Mouse (Mus musculus) midbrain, embryonic 12.5 days (tissue): Measurements from ENCODE around the gene Vax2. TPM values are rescaled to one million over a fixed set of nuclear protein-coding genes. Genes with fewer than 3 reads are reported as not detected.

Source experiments
- ATAC-seq: fragments of 200-750 bp; cut with Nextera tagmentation; 2 replicates; pipeline ENCODE4 v1.8.0; 2017; ENCODE audit warnings: low read depth, moderate TSS enrichment, moderate library complexity; ENCODE audit not compliant: low FRiP score
- H3K27ac ChIP-seq: fragments of 300-500 bp; sonication (generic); replicated peaks from 2 replicates; pipeline ENCODE4 v1.5.1; 2016; ENCODE audit warnings: mild to moderate bottlenecking
- H3K27me3 ChIP-seq: fragments of 300-500 bp; sonication (generic); 2 replicates; pipeline ENCODE4 v1.6.1; 2016; ENCODE audit warnings: mild to moderate bottlenecking
- H3K36me3 ChIP-seq: fragments of 300-500 bp; sonication (generic); 2 replicates; pipeline ENCODE4 v1.6.1; 2016
- H3K4me1 ChIP-seq: fragments of 300-500 bp; sonication (generic); 2 replicates; pipeline ENCODE4 v1.6.1; 2016
- H3K4me2 ChIP-seq: fragments of 300-500 bp; sonication (generic); replicated peaks from 2 replicates; pipeline ENCODE4 v1.6.1; 2016; ENCODE audit warnings: mild to moderate bottlenecking, moderate library complexity
- H3K4me3 ChIP-seq: fragments of 300-500 bp; sonication (generic); 2 replicates; pipeline ENCODE4 v1.5.1; 2016; ENCODE audit warnings: mild to moderate bottlenecking
- H3K9ac ChIP-seq: fragments of 300-500 bp; sonication (generic); replicated peaks from 2 replicates; pipeline ENCODE4 v1.6.1; 2016; ENCODE audit warnings: mild to moderate bottlenecking, moderate library complexity
- H3K9me3 ChIP-seq: fragments of 300-500 bp; sonication (generic); 2 replicates; pipeline ENCODE4 v1.6.1; 2016; ENCODE audit warnings: mild to moderate bottlenecking
- WGBS: fragments of 180-500 bp; shearing (Covaris S2); methylation state at CpG from one replicate; pipeline ENCODE4 v1.1.7; 2016; 5-methylcytosine and 5-hydroxymethylcytosine counted together
- polyA plus RNA-seq: library from polyadenylated mRNA; unstranded; fragments of >200 nt; fragmentation: Nextera tagmentation; extraction: Ambion mirVana; gene quantifications from 2 replicates; pipeline ENCODE4 v1.2.1, GENCODE M21; 2016

Gene Vax2
- polyA plus RNA-seq, 1 experiment from 2014 or later = 0.42 TPM

GRCm38 (mm10) chr6:83714221-83715123, 3.4 kb downstream of the Vax2 start:
- Histone ChIP-seq H3K9ac (no peak overlapping the region), H3K36me3 (no peaks in the 10 kb centered on the region), H3K27me3 (peaks cover 97% of the 10 kb centered on the region), H3K4me1 (peaks cover 21% of the 10 kb centered on the region), H3K27ac (no peak overlapping the region), H3K4me2 (no peak overlapping the region), H3K4me3 (no peak overlapping the region), H3K9me3 (no peaks in the 10 kb centered on the region)
- no peak for ATAC-seq
- 1% methylated on average over 34 of the region's 34 CpGs for WGBS

GRCm38 (mm10) chr6:83715461-83716196, 4.6 kb downstream of the Vax2 start:
- Histone ChIP-seq H3K36me3 (no peaks in the 10 kb centered on the region), H3K27ac (no peak overlapping the region), H3K9ac (no peak overlapping the region), H3K4me2 (no peak overlapping the region), H3K9me3 (no peaks in the 10 kb centered on the region), H3K4me1 (peaks cover 17% of the 10 kb centered on the region), H3K4me3 (no peak overlapping the region), H3K27me3 (peaks cover 97% of the 10 kb centered on the region)
- ATAC-seq = no peak
- WGBS = 2% methylated on average over 30 of the region's 30 CpGs

GRCm38 (mm10) chr6:83717026-83717425, 6.0 kb downstream of the Vax2 start:
- Histone ChIP-seq H3K27ac (no peak overlapping the region), H3K9me3 (no peaks in the 10 kb centered on the region), H3K36me3 (no peaks in the 10 kb centered on the region), H3K4me1 (peaks cover 3% of the 10 kb centered on the region), H3K9ac (no peak overlapping the region), H3K27me3 (peaks cover 97% of the 10 kb centered on the region), H3K4me3 (no peak overlapping the region), H3K4me2 (no peak overlapping the region)
- ATAC-seq = no peak
- WGBS = under 1% methylated on average over 8 of the region's 8 CpGs

- H3K36me3 ChIP-seq = no peaks in the 10 kb centered on the region
- no peak overlapping the region for H3K4me2 ChIP-seq
- no peaks in the 10 kb centered on the region for H3K4me1 ChIP-seq
- WGBS = 23% methylated on average over 6 of the region's 6 CpGs
- no peak overlapping the region for H3K9ac ChIP-seq
- no peaks in the 10 kb centered on the region for H3K9me3 ChIP-seq
- H3K27me3 ChIP-seq = peaks cover 68% of the 10 kb centered on the region
- no peak overlapping the region for H3K27ac ChIP-seq
- H3K4me3 ChIP-seq = no peak overlapping the region
- ATAC-seq = no peak
Observed at GRCm38 (mm10) chr6:83722526-83722925, 11.5 kb downstream of the Vax2 start.

GRCm38 (mm10) chr6:83727178-83727577, 16.1 kb downstream of the Vax2 start:
- H3K4me3 ChIP-seq = no peak overlapping the region
- peaks cover 42% of the 10 kb centered on the region for H3K27me3 ChIP-seq
- H3K9ac ChIP-seq = no peak overlapping the region
- no peaks in the 10 kb centered on the region for H3K4me1 ChIP-seq
- H3K4me2 ChIP-seq = no peak overlapping the region
- no peaks in the 10 kb centered on the region for H3K36me3 ChIP-seq
- no peaks in the 10 kb centered on the region for H3K9me3 ChIP-seq
- no peak for ATAC-seq
- WGBS = 39% methylated on average over 4 of the region's 4 CpGs
- H3K27ac ChIP-seq = no peak overlapping the region

- Histone ChIP-seq H3K27me3 (peaks cover 38% of the 10 kb centered on the region), H3K4me1 (no peaks in the 10 kb centered on the region), H3K27ac (no peak overlapping the region), H3K4me2 (no peak overlapping the region), H3K36me3 (no peaks in the 10 kb centered on the region), H3K9me3 (no peaks in the 10 kb centered on the region), H3K4me3 (no peak overlapping the region), H3K9ac (no peak overlapping the region)
- no peak for ATAC-seq
- 90% methylated on average over 3 of the region's 3 CpGs for WGBS
Observed at GRCm38 (mm10) chr6:83728488-83728887, 17.4 kb downstream of the Vax2 start.

GRCm38 (mm10) chr6:83729350-83729970, 18.4 kb downstream of the Vax2 start:
- Histone ChIP-seq H3K9me3 (peaks cover 8% of the 10 kb centered on the region; the same call in 1 of the 2 replicates), H3K9ac (no peak overlapping the region), H3K4me1 (no peaks in the 10 kb centered on the region), H3K36me3 (no peaks in the 10 kb centered on the region), H3K27ac (no peak overlapping the region), H3K4me3 (no peak overlapping the region), H3K27me3 (peaks cover 30% of the 10 kb centered on the region), H3K4me2 (no peak overlapping the region)
- 76% methylated on average over 14 of the region's 14 CpGs for WGBS
- ATAC-seq = no peak

- 41% methylated on average over 5 of the region's 5 CpGs for WGBS
- H3K27ac ChIP-seq = no peak overlapping the region
- no peak overlapping the region for H3K4me2 ChIP-seq
- H3K9ac ChIP-seq = no peak overlapping the region
- H3K4me1 ChIP-seq = no peaks in the 10 kb centered on the region
- H3K27me3 ChIP-seq = peaks cover 25% of the 10 kb centered on the region
- peaks cover 8% of the 10 kb centered on the region; the same call in 1 of the 2 replicates for H3K9me3 ChIP-seq
- H3K4me3 ChIP-seq = no peak overlapping the region
- no peak for ATAC-seq
- H3K36me3 ChIP-seq = no peaks in the 10 kb centered on the region
Observed at GRCm38 (mm10) chr6:83731128-83731527, 20.1 kb downstream of the Vax2 start.

GRCm38 (mm10) chr6:83737311-83737710, 26.2 kb downstream of the Vax2 start:
- Histone ChIP-seq H3K4me2 (no peak overlapping the region), H3K36me3 (no peaks in the 10 kb centered on the region), H3K4me1 (no peaks in the 10 kb centered on the region), H3K27me3 (peaks cover 20% of the 10 kb centered on the region), H3K9me3 (peaks cover 8% of the 10 kb centered on the region; the same call in 1 of the 2 replicates), H3K27ac (no peak overlapping the region), H3K4me3 (no peak overlapping the region), H3K9ac (no peak overlapping the region)
- no peak for ATAC-seq
- 40% methylated on average over 13 of the region's 13 CpGs for WGBS

- 88% methylated on average over 6 of the region's 6 CpGs for WGBS
- Histone ChIP-seq H3K36me3 (no peaks in the 10 kb centered on the region), H3K27me3 (peaks cover 22% of the 10 kb centered on the region; the same call in 1 of the 2 replicates), H3K27ac (no peak overlapping the region), H3K4me3 (no peak overlapping the region), H3K4me1 (no peaks in the 10 kb centered on the region), H3K4me2 (no peak overlapping the region), H3K9me3 (peaks cover 8% of the 10 kb centered on the region; the same call in 1 of the 2 replicates), H3K9ac (no peak overlapping the region)
- no peak for ATAC-seq
Observed at GRCm38 (mm10) chr6:83738596-83738995, 27.5 kb downstream of the Vax2 start.

GRCm38 (mm10) chr6:83742761-83743160, 31.7 kb downstream of the Vax2 start, which contains the start of gene Atp6v1b1:
Gene Atp6v1b1, plus strand, starts transcription at chr6:83742990.
- H3K4me3 ChIP-seq = no peak within 1 kb of the TSS
- no peak within 1 kb of the TSS for H3K4me2 ChIP-seq
- H3K36me3 ChIP-seq = no peaks in the 10 kb centered on the region
- 64% methylated on average over 5 of the region's 5 CpGs for WGBS
- no peak for ATAC-seq
- peaks cover 38% of the 10 kb centered on the region for H3K27me3 ChIP-seq
- peaks cover 5% of the 10 kb centered on the region; the same call in 1 of the 2 replicates for H3K4me1 ChIP-seq
- H3K27ac ChIP-seq = no peak within 1 kb of the TSS
- no peak within 1 kb of the TSS for H3K9ac ChIP-seq
- H3K9me3 ChIP-seq = no peaks in the 10 kb centered on the region

- Histone ChIP-seq H3K4me1 (peaks cover 5% of the 10 kb centered on the region; the same call in 1 of the 2 replicates), H3K27ac (no peak overlapping the region), H3K4me3 (no peak overlapping the region), H3K4me2 (no peak overlapping the region), H3K9me3 (no peaks in the 10 kb centered on the region), H3K27me3 (peaks cover 38% of the 10 kb centered on the region), H3K9ac (no peak overlapping the region), H3K36me3 (no peaks in the 10 kb centered on the region)
- no peak for ATAC-seq
- 64% methylated on average over 5 of the region's 5 CpGs for WGBS
Observed at GRCm38 (mm10) chr6:83743212-83743611, 32.1 kb downstream of the Vax2 start.
